Mouse (Mus musculus) adrenal gland, postnatal 4 days (tissue): ENCODE measurements around the gene Hspa1a. TPM values are rescaled to one million over a fixed set of nuclear protein-coding genes. Genes with fewer than 3 reads are reported as not detected.
A peak's percentile ranks its signal among the peaks of the same experiment; 100 is the strongest.
"Not testable (repeated sequence)": the region's sequence is repeated elsewhere in the genome, so short reads cannot be mapped to it uniquely, and the experiment has no call there.

Source experiments
- DNase-seq, 2 experiments: peaks; one replicate each; pipeline ENCODE4 v3.0.0; 2021 to 2022; ENCODE audit warnings: low spot score in 2 of 2, mixed read lengths in 2 of 2
- total RNA-seq, 2 experiments: library from RNA; stranded (reverse); gene quantifications; 2 replicates each; pipeline ENCODE4 v1.2.3; 2021

Gene Hspa1a
- total RNA-seq, 2 experiments from 2014 or later, result 12.6 to 14.5 TPM

DNA sequence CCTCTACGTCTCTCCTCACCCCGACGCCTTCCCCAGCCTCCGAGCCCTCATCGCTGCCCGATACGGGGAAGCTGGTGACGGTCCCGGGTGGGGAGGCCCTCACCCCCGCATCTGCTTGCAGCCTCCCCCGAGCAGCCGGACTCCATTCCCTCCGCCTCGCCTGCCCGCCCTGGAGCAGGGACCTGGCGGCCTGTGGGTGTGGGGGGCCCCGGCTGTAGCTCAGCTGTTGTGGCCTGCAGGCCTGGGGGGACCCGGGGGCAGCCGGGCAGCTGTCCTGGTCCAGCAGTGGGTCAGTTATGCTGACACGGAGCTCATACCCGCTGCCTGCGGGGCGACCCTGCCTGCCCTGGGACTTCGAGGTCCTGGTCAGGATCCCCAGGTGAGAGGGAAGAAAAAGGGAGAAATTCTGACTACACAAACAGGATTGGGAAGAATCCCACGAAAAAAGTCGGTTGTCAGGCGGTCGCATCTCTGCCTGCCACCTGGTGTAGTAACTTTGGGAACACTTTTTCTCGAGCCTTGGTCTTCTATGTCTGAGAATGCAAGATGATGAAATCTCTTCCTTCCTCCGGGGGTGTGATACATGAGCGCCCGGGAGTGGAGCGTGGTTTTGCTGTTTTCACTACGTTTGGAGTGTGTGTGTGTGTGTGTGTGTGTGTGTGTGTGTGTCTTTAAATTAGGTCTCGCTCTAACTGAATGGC lies 29.6 kb upstream of the Hspa1a start:
- peak in 1 of 2 experiments; percentile 36 for DNase-seq

DNA sequence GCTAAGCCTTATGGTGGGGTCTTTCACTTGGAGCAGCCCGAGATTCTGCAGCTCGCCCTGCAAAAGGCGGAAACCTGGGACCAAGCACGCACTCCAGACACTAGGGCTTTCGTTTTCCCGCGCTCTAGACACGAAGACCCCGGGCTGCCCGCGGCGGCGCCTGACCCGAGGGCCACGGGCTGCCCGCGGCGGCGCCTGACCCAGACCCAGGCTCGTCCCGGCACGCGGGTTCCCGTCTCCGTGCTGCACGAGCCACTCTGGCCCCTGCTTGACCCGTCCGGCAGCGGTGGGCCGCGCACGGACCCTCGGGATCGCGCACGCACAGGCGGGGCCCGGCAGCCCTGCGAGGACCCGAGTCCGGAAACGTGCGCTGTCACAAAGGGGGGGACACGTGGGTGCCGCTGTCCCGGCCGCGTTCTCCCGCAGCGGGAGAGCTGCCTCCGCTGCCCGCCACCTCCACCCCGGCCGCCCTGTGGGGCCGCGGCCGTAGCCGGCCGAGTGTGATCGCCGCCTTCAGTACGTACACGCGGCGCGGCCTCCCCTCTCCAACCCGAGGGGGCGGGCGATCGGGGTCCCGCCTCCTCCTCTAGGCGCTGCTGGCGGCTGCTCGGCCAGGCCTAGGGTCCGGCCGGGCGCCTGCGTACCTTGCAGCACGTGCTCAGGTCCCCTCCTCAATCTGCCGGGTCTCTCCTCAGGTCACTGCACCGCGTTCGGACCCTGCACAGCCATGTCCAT lies 28.9 kb upstream of the Hspa1a start, which contains the start of gene Vars:
Gene Vars, plus strand, starts transcription at position 271 of the 735 bp plus-strand sequence.
- DNase-seq, result peak; percentile 79 to 84

DNA sequence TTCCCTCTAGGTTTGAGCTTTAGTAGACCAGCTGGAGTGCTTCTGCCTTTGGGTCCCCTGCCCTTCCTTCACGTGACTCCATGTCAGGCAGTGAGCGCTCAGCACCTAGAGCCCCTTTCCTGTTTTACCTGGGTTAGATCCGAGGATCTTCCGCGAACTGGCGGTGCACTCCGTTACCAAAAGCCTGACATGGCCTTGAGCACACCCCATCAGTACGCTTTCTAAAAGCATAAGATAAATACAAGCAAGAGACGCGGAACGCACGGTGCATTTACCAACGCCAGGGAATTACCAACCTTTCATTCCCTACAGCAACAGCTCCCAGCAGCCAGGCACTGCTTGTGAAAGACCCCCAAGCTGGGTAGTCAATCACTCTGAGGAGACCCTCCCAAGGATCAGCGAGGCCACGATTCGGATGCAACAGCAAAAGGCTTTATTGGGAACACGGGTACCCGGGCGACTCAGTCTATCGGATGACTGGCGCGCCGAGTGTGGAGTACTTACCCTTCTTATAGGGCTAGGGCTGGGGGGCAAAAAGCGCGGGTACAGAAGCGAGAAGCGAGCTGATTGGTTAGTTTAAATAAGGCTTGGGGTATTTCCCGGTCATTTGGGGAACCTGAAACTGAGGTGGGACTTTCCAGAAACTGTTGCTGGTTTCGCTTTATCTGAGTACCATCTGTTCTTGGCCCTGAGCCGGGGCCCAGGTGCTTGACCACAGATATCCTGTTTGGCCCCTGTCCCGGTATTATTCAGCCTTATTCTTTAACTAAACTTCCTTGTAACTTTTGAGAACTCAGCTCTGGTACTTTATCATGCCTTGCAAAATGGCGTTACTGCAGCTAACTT lies 28.1 kb upstream of the Hspa1a start:
- DNase-seq, result not testable (repeated sequence)

DNA sequence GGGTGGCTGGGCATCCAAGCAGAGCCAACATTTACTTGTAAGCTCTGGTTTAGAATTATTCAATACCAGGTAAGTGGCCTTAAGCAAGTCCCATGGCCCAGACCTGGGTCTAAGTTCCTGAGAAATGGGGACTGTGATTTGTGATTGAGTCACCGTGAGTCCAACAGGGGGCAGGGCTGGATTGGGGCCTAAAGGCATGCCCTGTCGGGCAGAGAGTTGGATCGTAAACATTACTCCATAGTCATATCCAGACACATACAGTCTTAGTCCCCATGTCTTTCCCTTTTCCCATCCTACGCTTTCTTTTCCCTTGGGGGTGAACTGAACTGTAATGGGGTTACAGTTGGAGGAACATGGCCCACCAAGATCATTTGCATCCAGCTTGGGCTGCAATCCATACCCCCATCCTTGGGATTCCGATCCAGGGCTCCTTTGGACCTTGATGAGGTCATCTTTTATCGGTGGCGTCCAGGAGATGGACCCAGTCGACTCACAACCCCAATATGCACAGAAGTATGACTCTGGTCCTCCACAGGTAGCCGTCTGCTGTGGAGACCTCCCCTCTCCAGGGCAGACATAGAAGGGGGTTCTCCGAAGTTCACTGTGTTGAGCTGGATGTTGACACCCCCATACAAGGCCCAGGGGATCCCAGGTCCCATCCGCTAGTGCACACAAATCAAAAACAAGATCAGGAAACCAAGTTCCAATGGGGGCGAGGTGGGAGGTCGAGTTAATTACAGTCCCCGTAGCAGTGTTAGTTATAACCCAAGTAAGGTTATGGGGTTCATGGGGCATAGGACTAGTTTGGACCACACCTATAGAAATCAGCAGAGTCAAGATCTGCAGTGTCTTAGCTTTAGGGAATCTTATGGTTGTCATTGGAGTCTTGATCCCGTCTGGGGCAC lies 26.8 kb upstream of the Hspa1a start:
- no peak for DNase-seq

DNA sequence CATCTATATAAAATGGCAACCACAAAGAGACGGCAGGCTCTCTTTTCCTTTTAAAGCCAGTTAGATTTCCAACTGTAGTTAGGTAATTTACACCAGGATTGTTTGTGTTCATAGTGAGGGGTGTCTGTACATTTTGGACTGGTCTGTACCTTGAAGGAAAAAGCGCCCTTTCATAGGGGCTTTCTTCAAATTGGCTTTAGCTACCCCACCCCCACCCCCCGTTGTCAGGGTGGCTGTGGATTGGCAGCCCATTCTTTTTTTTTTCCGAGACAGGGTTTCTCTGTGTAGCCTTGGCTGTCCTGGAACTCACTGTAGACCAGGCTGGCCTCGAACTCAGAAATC lies 25.2 kb upstream of the Hspa1a start:
- no peak for DNase-seq

DNA sequence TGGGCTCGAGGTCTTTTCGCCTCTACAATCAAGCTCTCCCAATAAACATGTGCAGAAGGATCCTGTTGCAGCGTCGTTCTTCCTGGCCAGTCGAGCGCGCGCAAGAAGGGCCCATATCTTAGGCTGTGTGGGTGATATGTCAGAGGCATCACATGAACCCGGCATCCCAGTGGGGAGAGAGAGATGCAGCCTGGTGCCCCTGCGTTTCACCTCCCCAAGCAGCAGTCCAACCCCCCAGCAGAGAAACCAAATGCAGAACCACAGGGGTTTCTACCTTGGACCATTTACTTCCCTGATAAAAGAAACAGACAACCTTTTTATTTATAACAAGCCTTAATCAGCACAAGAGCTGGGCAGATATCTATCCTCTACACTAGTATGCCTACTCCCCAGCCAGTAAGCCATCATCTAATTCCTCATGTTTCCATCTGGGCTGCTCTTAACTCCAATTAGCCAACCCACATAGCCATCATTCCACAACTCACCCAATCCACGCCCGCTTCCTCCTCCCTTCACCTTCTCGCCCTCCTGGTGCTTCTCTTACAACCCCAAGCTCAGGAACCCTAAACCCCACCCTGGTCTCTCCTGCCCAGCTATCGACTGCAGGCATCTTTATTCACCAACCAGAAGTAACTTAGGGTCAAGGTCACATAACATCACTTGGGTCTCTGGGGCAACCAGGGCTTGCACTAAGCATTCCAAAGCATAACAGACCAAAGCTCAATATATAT lies 24.6 kb upstream of the Hspa1a start:
- no peak for DNase-seq

DNA sequence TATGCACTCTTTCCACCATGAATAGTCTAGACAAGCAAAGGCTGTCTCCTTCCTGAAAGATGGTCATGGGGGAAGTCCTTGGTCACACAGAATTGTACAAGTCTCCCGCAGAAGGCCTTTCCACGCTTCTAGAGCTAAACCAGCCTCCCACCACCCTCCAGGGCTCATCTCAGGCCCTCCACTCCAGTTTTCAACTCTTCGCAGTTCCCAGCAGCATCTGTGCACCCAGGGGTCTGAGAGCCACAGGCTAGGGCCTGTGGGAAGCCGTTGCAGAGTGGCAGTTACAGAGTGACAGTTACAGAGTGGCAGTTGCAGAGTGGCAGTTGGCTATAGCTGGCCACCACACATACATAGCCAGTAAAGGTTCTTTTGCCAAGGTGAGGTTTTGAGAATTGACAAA lies 24.0 kb upstream of the Hspa1a start:
- DNase-seq, result not testable (repeated sequence)

DNA sequence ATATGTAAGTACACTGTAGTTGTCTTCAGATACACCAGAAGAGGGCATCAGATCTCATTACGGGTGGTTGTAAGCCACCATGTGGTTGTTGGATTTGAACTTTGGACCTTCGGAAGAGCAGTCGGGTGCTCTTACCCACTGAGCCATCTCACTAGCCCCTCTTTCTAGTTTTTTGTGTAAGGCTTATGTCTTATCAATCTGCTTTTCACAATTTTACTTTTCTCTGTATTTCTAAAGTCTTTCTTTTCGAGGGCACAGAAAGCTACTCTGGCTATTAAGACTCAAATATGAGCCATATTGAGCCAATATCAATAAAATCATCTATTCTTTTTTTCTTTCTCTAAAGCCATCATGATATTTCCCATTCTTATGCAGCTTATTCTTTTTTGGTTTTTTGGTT lies 23.2 kb upstream of the Hspa1a start:
- not testable (repeated sequence) for DNase-seq

DNA sequence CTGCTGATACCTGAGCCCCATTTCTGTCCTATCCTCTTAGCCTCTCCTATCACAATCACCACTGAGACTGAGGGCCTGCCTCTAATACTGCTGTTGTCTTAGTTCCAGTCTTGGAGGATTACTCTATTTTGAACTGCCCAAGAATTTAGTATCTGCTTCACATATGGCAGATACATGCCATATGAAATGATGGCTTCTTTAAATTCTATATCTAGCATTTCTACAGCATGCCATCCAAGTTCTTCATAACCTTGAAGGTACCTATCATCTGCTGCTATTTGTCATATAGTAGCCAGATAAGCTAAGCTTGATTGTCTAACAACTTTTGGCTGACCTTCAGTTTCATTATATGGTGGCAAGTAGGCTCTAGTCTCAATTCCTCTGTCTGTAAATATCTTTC lies 22.8 kb upstream of the Hspa1a start:
- no peak for DNase-seq

DNA sequence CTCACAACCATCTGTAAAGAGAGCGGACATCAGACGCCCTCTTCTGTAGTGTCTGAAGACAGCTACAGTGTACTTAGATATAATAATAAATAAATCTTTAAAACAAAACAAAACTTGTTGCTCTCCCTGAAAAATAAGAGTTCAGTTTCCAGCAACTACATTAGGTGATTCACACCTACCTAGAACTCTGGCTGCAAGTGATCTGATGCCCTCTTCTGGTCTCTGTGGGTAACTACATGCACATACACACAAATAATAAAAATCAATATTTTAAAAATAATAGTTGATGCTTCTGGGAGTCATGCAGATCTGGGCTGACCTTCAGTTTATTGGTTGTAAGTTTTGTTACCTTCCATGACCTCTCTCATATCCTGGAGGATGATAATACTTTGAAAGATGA lies 12.3 kb upstream of the Hspa1a start:
- DNase-seq, result no peak

DNA sequence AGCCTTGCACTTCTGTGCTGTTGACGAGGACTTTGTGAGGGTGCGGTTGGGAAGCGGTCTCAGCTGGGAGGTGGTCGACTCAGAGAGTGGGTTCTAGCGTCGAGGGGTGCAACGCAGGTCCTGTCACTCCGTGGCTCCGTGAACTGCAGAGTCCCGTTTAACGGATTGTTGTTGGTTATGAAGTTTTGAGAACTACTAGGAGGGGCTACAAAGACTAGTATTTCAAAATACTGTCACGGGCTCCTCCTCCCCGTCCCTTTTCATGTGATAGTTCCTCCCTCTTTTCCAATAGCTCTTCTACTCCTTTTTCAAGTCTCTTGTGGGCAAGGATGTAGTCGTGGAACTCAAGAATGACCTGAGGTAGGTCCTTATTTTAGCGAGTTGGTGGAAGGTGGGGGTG lies 10.4 kb upstream of the Hspa1a start:
- DNase-seq, result no peak

DNA sequence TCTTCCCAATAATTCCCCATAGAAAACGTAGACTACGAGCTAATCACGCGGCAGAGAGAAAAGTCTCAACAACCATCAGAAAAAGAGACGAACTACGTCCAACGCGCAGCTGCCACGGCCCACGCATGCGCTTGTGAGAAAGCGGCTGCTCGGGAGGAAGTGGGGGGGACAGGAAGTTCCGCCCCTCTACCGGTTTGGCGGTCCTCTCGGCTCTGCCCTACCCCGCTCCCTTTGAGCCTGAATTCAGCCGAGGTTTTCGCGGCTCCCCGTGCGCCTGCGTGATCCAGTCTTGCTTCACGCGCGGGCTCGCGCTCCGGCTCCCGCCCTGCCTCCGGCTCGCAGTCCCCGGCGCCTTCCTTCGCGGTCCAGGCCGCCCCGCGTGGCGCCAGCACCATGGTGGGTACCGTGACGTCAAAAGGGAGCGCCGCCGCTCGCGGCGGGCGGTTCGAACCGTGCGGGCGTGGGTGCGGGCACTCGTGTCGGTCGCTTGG lies 9.8 kb upstream of the Hspa1a start, which contains the start of gene Lsm2:
Gene Lsm2, plus strand, starts transcription at position 173 of the 491 bp plus-strand sequence.
- peak; percentile 78 to 81 for DNase-seq

DNA sequence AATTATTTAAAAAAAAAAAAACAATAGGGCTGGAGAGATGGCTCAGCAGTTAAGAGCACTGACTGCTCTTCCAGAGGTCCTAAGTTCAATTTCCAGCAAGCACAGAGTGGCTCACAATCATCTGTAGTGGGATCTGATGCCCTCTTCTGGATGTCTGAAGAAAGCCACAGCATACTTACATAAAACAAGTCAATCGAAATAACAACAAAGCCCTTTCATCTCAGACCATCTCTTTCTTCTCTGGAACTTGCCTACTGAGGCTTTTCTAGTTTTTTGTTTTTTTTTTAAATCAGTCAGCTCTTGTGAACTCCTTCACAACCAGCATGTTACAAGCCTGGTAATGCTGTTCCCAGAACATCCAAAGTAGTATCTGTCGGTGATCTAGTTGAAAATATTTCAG lies 8.7 kb upstream of the Hspa1a start:
- no peak for DNase-seq

DNA sequence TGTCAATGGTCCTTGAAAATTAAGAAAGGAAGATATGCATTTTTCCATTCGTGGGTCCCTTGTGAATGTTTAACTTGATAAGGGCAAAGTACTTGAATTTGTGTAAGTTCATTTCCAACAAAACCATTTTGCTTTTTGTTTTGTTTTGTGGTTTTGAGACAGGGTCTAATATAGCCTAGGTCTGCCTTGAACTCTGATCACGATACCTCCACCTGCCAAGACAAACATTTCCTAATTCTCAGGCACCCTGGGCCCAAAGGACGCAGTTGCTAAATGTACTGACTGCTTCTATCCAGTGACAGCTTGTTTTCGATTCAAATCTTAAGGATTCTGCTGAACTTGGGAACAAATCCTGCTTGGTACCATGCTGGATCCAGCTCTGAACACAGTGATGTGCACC lies 7.7 kb upstream of the Hspa1a start:
- DNase-seq, result no peak

DNA sequence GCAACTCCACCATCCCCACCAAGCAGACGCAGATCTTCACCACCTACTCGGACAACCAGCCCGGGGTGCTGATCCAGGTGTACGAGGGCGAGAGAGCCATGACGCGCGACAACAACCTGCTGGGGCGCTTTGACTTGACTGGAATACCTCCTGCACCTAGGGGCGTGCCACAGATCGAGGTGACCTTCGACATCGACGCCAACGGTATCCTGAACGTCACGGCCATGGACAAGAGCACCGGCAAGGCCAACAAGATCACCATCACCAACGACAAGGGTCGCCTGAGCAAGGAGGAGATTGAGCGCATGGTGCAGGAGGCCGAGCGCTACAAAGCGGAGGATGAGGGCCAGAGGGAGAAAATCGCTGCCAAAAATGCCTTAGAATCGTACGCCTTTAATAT lies 6.3 kb upstream of the Hspa1a start:
- DNase-seq, result no peak

DNA sequence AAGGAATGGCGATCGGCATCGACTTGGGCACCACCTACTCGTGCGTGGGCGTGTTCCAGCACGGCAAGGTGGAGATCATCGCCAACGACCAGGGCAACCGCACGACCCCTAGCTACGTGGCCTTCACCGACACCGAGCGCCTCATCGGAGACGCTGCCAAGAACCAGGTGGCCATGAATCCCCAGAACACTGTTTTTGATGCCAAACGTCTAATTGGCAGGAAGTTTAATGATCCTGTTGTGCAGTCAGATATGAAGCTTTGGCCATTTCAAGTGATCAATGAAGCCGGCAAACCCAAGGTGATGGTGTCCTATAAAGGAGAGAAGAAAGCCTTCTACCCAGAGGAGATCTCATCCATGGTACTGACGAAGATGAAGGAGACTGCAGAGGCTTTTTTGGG lies 5.0 kb upstream of the Hspa1a start:
- no peak for DNase-seq

DNA sequence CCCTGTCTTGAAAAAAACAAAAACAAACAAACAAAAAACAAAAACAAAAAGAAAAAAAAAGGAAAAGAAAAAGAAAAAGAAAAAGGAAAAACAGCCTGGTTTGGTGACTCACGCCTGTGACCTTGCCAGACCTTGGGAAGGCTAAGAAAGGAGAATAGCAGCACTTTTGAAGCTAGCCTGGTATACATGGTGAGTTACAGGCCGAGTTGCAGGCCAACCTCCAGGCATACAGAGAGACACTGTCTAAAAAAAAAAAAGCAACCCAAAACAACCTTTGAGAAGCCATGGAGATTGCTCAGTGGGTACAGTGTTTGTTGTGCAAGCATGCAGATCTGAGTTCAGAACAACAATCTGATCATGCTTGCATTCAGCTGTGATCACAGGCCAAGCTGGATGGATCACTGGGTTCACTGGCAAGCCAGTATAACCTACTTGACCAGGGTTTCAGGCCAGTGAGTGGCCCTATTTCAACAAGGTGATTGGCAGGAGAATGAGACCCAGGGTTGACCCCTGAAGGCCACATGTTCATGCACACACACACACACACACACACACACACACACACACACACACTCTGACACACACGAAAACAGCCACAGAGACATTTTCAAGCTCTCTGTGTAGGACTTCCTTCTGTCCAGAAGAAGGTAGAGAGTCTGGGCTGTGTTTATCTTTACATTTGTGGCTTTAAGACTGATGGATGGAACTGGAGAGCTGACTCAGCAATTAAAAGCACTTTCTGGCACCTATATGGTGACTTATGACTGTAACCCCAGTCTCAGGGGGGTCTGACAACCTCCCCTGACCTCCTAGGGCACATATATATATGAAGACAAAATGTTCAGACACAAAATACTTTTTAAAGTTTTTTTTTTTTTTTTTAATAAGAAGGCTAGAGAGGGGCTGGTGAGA lies 3.9 kb upstream of the Hspa1a start:
- DNase-seq, result no peak

DNA sequence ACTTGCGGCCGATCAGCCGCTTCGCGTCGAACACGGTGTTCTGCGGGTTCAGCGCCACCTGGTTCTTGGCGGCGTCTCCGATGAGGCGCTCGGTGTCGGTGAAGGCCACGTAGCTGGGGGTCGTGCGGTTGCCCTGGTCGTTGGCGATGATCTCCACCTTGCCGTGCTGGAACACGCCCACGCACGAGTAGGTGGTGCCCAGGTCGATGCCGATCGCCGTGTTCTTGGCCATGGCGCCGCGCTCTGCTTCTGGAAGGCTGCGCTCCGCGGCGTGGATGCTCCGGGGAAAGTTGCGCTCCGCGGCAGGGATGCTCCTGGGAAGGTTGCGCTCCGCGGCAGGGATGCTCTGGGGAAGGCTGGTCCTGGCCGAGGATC lies 275 bp downstream of the Hspa1a start:
- DNase-seq, result not testable (repeated sequence)

DNA sequence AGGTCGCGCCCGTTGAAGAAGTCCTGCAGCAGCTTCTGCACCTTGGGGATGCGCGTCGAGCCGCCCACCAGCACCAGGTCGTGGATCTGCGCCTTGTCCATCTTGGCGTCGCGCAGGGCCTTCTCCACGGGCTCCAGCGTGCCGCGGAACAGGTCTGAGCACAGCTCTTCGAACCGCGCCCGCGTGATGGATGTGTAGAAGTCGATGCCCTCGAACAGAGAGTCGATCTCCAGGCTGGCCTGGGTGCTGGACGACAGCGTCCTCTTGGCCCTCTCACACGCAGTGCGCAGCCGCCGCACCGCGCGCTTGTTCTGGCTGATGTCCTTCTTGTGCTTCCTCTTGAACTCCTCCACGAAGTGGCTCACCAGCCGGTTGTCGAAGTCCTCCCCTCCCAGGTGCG lies 1.1 kb downstream of the Hspa1a start:
- not testable (repeated sequence) for DNase-seq
